Mouse (Mus musculus): Measurements from ENCODE around the gene Cpa2.

- TF ChIP-seq CTCF (conservative IDR thresholded peaks at IDR 0.05; ENCODE audit: insufficient read depth, insufficient read length, low read depth, low read length) (no peak), POLR2A (IDR thresholded peaks at IDR 0.05; ENCODE audit: low read depth, low read length) (no peak)
These were observed 4.3 kb downstream of the Cpa2 start for GRCm38 (mm10) chr6:30545689-30546088.
